Mouse (Mus musculus): ENCODE results near the gene Sgsm3. TPM values are rescaled to one million over a fixed set of nuclear protein-coding genes. Genes with fewer than 3 reads are reported as not detected.

The Sgsm3 gene
- polyA plus RNA-seq, 1 experiment: 23.9 TPM

- TF ChIP-seq CTCF (IDR thresholded peaks at IDR 0.05; ENCODE audit: extremely low read depth, insufficient read length, insufficient replicate concordance, low read depth, low read length) (no peak), POLR2A (IDR thresholded peaks at IDR 0.05; ENCODE audit: low read depth, low read length) (no peak)
- Histone ChIP-seq H3K27ac (ENCODE audit: insufficient read depth, low read depth, low read length) (no peak overlapping the region), H3K27me3 (ENCODE audit: control insufficient read depth, insufficient read depth, low read length) (no peaks in the 10 kb centered on the region), H3K36me3 (ENCODE audit: control insufficient read depth, insufficient read depth, low read length) (peaks cover 19% of the 10 kb centered on the region), H3K4me1 (ENCODE audit: control insufficient read depth, insufficient read depth, insufficient read length, low read length) (peaks cover 15% of the 10 kb centered on the region; the same call in 1 of the 2 replicates), H3K4me3 (ENCODE audit: low read depth, low read length) (0 out of 2 replicates have a peak overlapping the region, but pooled peaks have one; percentile 7)
- WGBS: 18% methylated on average over 4 of the region's 4 CpGs
These were observed 28.1 kb upstream of the Sgsm3 start for GRCm38 (mm10) chr15:80949431-80949830.

- TF ChIP-seq POLR2A (IDR thresholded peaks at IDR 0.05; ENCODE audit: low read depth, low read length) (no peak), CTCF (IDR thresholded peaks at IDR 0.05; ENCODE audit: extremely low read depth, insufficient read length, insufficient replicate concordance, low read depth, low read length) (no peak)
- WGBS: 82% methylated on average over 7 of the region's 7 CpGs
- Histone ChIP-seq H3K27ac (ENCODE audit: insufficient read depth, low read depth, low read length) (no peak overlapping the region), H3K4me3 (ENCODE audit: low read depth, low read length) (no peak overlapping the region), H3K36me3 (ENCODE audit: control insufficient read depth, insufficient read depth, low read length) (peaks cover 22% of the 10 kb centered on the region), H3K4me1 (ENCODE audit: control insufficient read depth, insufficient read depth, insufficient read length, low read length) (peaks cover 15% of the 10 kb centered on the region; the same call in 1 of the 2 replicates), H3K27me3 (ENCODE audit: control insufficient read depth, insufficient read depth, low read length) (no peaks in the 10 kb centered on the region)
These were observed 27.5 kb upstream of the Sgsm3 start for GRCm38 (mm10) chr15:80950055-80950454.

GRCm38 (mm10) chr15:80953971-80954370, 23.6 kb upstream of the Sgsm3 start:
- Histone ChIP-seq H3K4me3 (ENCODE audit: low read depth, low read length) (no peak overlapping the region), H3K27ac (ENCODE audit: insufficient read depth, low read depth, low read length) (no peak overlapping the region), H3K36me3 (ENCODE audit: control insufficient read depth, insufficient read depth, low read length) (peaks cover 44% of the 10 kb centered on the region), H3K4me1 (ENCODE audit: control insufficient read depth, insufficient read depth, insufficient read length, low read length) (peaks cover 10% of the 10 kb centered on the region; the same call in 1 of the 2 replicates), H3K27me3 (ENCODE audit: control insufficient read depth, insufficient read depth, low read length) (no peaks in the 10 kb centered on the region)
- no peak for TF ChIP-seq CTCF (IDR thresholded peaks at IDR 0.05; ENCODE audit: extremely low read depth, insufficient read length, insufficient replicate concordance, low read depth, low read length)
- no peak for TF ChIP-seq POLR2A (IDR thresholded peaks at IDR 0.05; ENCODE audit: low read depth, low read length)
- 74% methylated on average over 9 of the region's 9 CpGs for WGBS

GRCm38 (mm10) chr15:80954861-80955260, 22.7 kb upstream of the Sgsm3 start:
- Histone ChIP-seq H3K27me3 (ENCODE audit: control insufficient read depth, insufficient read depth, low read length) (no peaks in the 10 kb centered on the region), H3K27ac (ENCODE audit: insufficient read depth, low read depth, low read length) (no peak overlapping the region), H3K36me3 (ENCODE audit: control insufficient read depth, insufficient read depth, low read length) (peaks cover 50% of the 10 kb centered on the region), H3K4me3 (ENCODE audit: low read depth, low read length) (no peak overlapping the region), H3K4me1 (ENCODE audit: control insufficient read depth, insufficient read depth, insufficient read length, low read length) (peaks cover 3% of the 10 kb centered on the region; the same call in 1 of the 2 replicates)
- TF ChIP-seq POLR2A (IDR thresholded peaks at IDR 0.05; ENCODE audit: low read depth, low read length) (no peak), CTCF (IDR thresholded peaks at IDR 0.05; ENCODE audit: extremely low read depth, insufficient read length, insufficient replicate concordance, low read depth, low read length) (no peak)
- WGBS: 88% methylated on average over 3 of the region's 3 CpGs

GRCm38 (mm10) chr15:80955836-80956438, 21.6 kb upstream of the Sgsm3 start:
- TF ChIP-seq POLR2A (IDR thresholded peaks at IDR 0.05; ENCODE audit: low read depth, low read length) (no peak), CTCF (IDR thresholded peaks at IDR 0.05; ENCODE audit: extremely low read depth, insufficient read length, insufficient replicate concordance, low read depth, low read length) (no peak)
- Histone ChIP-seq H3K4me3 (ENCODE audit: low read depth, low read length) (no peak overlapping the region), H3K27ac (ENCODE audit: insufficient read depth, low read depth, low read length) (no peak overlapping the region), H3K4me1 (ENCODE audit: control insufficient read depth, insufficient read depth, insufficient read length, low read length) (no peaks in the 10 kb centered on the region), H3K27me3 (ENCODE audit: control insufficient read depth, insufficient read depth, low read length) (no peaks in the 10 kb centered on the region), H3K36me3 (ENCODE audit: control insufficient read depth, insufficient read depth, low read length) (peaks cover 60% of the 10 kb centered on the region)
- WGBS: 94% methylated on average over 12 of the region's 12 CpGs

GRCm38 (mm10) chr15:80969371-80969770, 8.2 kb upstream of the Sgsm3 start:
- WGBS: 83% methylated on average over 1 of the region's 1 CpGs
- Histone ChIP-seq H3K4me1 (ENCODE audit: control insufficient read depth, insufficient read depth, insufficient read length, low read length) (no peaks in the 10 kb centered on the region), H3K36me3 (ENCODE audit: control insufficient read depth, insufficient read depth, low read length) (peaks cover 46% of the 10 kb centered on the region), H3K27me3 (ENCODE audit: control insufficient read depth, insufficient read depth, low read length) (no peaks in the 10 kb centered on the region), H3K4me3 (ENCODE audit: low read depth, low read length) (no peak overlapping the region), H3K27ac (ENCODE audit: insufficient read depth, low read depth, low read length) (no peak overlapping the region)
- TF ChIP-seq CTCF (IDR thresholded peaks at IDR 0.05; ENCODE audit: extremely low read depth, insufficient read length, insufficient replicate concordance, low read depth, low read length): no peak
- TF ChIP-seq POLR2A (IDR thresholded peaks at IDR 0.05; ENCODE audit: low read depth, low read length): no peak

GRCm38 (mm10) chr15:80974311-80974710, 3.3 kb upstream of the Sgsm3 start:
- Histone ChIP-seq H3K27me3 (ENCODE audit: control insufficient read depth, insufficient read depth, low read length) (no peaks in the 10 kb centered on the region), H3K4me1 (ENCODE audit: control insufficient read depth, insufficient read depth, insufficient read length, low read length) (no peaks in the 10 kb centered on the region), H3K27ac (ENCODE audit: insufficient read depth, low read depth, low read length) (no peak overlapping the region), H3K36me3 (ENCODE audit: control insufficient read depth, insufficient read depth, low read length) (peaks cover 7% of the 10 kb centered on the region), H3K4me3 (ENCODE audit: low read depth, low read length) (no peak overlapping the region)
- WGBS: 45% methylated on average over 5 of the region's 5 CpGs
- TF ChIP-seq CTCF (IDR thresholded peaks at IDR 0.05; ENCODE audit: extremely low read depth, insufficient read length, insufficient replicate concordance, low read depth, low read length) (no peak), POLR2A (IDR thresholded peaks at IDR 0.05; ENCODE audit: low read depth, low read length) (no peak)

All from small intestine, adult 2 months (tissue).